Mouse (Mus musculus) cerebellum, adult 8-10 months (tissue): ENCODE results near the gene Hnrnpk.
"Not testable (repeated sequence)": the region's sequence is repeated elsewhere in the genome, so short reads cannot be mapped to it uniquely, and the experiment has no call there.

Experiments
- DNase-seq: peaks from one replicate; pipeline ENCODE4 v3.0.0; 2022

The Hnrnpk gene

GRCm38 (mm10) chr13:58388379-58388778 is 14.8 kb downstream of the Hnrnpk start:
- DNase-seq = no peak

- DNase-seq = peak; percentile 53
These were observed 15.2 kb downstream of the Hnrnpk start for GRCm38 (mm10) chr13:58387948-58388347.

- no peak for DNase-seq
These were observed 17.6 kb downstream of the Hnrnpk start for GRCm38 (mm10) chr13:58385547-58385920.

GRCm38 (mm10) chr13:58384779-58385546 is 18.2 kb downstream of the Hnrnpk start, which contains the start of gene 2210016F16Rik:
2210016F16Rik (minus strand) TSS chr13:58385225.
- peak; percentile 40 for DNase-seq

GRCm38 (mm10) chr13:58384371-58384770 is 18.8 kb downstream of the Hnrnpk start:
- DNase-seq = no peak

- DNase-seq = no peak
These were observed 30.0 kb downstream of the Hnrnpk start for GRCm38 (mm10) chr13:58373153-58373470.

- DNase-seq = no peak
These were observed 30.6 kb downstream of the Hnrnpk start for GRCm38 (mm10) chr13:58372278-58373152.

GRCm38 (mm10) chr13:58368835-58369234 is 34.3 kb downstream of the Hnrnpk start:
- DNase-seq = no peak

GRCm38 (mm10) chr13:58367641-58368040 is 35.5 kb downstream of the Hnrnpk start:
- DNase-seq = no peak

- no peak for DNase-seq
These were observed 36.8 kb downstream of the Hnrnpk start for GRCm38 (mm10) chr13:58366373-58366772.

GRCm38 (mm10) chr13:58365179-58365578 is 38.0 kb downstream of the Hnrnpk start:
- not testable (repeated sequence) for DNase-seq

- no peak for DNase-seq
These were observed 38.6 kb downstream of the Hnrnpk start for GRCm38 (mm10) chr13:58364353-58365175.

GRCm38 (mm10) chr13:58359304-58359653 is 43.9 kb downstream of the Hnrnpk start:
- no peak for DNase-seq

- peak; percentile 45 for DNase-seq
These were observed 44.4 kb downstream of the Hnrnpk start, which contains the start of gene Kif27 for GRCm38 (mm10) chr13:58358629-58359303. Kif27 (minus strand) TSS chr13:58359122.

GRCm38 (mm10) chr13:58352996-58353395 is 50.1 kb downstream of the Hnrnpk start:
- DNase-seq = no peak

- DNase-seq = no peak
These were observed 52.5 kb downstream of the Hnrnpk start for GRCm38 (mm10) chr13:58350606-58351005.

- no peak for DNase-seq
These were observed 58.6 kb downstream of the Hnrnpk start for GRCm38 (mm10) chr13:58344505-58344904.
